Mouse (Mus musculus) hindbrain, embryonic 10.5 days (tissue): ENCODE data around the gene Actr2. TPM values are rescaled to one million over a fixed set of nuclear protein-coding genes. Genes with fewer than 3 reads are reported as not detected.
"Not testable (repeated sequence)": the region's sequence is repeated elsewhere in the genome, so short reads cannot be mapped to it uniquely, and the experiment has no call there.

ENCODE experiments used
- DNase-seq: peaks from one replicate; pipeline ENCODE4 v3.0.0-alpha.2; 2017; ENCODE audit warnings: low spot score
- H3K27ac ChIP-seq: fragments of 300-500 bp; sonication (generic); 2 replicates; pipeline ENCODE4 v1.5.1; 2016; ENCODE audit warnings: mild to moderate bottlenecking, moderate library complexity
- H3K27me3 ChIP-seq: fragments of 300-500 bp; sonication (generic); 2 replicates; pipeline ENCODE4 v1.6.1; 2016; ENCODE audit warnings: mild to moderate bottlenecking; ENCODE audit not compliant: poor library complexity, insufficient read depth, severe bottlenecking
- H3K36me3 ChIP-seq: fragments of 300-500 bp; sonication (generic); 2 replicates; pipeline ENCODE4 v1.6.1; 2016; ENCODE audit warnings: mild to moderate bottlenecking, moderate library complexity
- H3K4me1 ChIP-seq: fragments of 300-500 bp; sonication (generic); replicated peaks from 2 replicates; pipeline ENCODE4 v1.6.1; 2016; ENCODE audit warnings: mild to moderate bottlenecking
- H3K4me3 ChIP-seq: fragments of 300-500 bp; sonication (generic); 2 replicates; pipeline ENCODE4 v1.5.1; 2016; ENCODE audit warnings: mild to moderate bottlenecking, moderate library complexity
- H3K9me3 ChIP-seq: fragments of 300-500 bp; sonication (generic); 2 replicates; pipeline ENCODE4 v1.6.1; 2016; ENCODE audit warnings: mild to moderate bottlenecking, moderate library complexity
- WGBS: fragments of 180-500 bp; shearing (Covaris S2); methylation state at CpG from one replicate; pipeline ENCODE4 v1.1.7; 2016; 5-methylcytosine and 5-hydroxymethylcytosine counted together
- polyA plus RNA-seq: library from polyadenylated mRNA; unstranded; fragments of >200 nt; fragmentation: Nextera tagmentation; extraction: Ambion mirVana; gene quantifications from 2 replicates; pipeline ENCODE4 v1.2.1, GENCODE M21; 2016

The Actr2 gene
- 104 and 111 TPM in 2 replicates for polyA plus RNA-seq

DNA sequence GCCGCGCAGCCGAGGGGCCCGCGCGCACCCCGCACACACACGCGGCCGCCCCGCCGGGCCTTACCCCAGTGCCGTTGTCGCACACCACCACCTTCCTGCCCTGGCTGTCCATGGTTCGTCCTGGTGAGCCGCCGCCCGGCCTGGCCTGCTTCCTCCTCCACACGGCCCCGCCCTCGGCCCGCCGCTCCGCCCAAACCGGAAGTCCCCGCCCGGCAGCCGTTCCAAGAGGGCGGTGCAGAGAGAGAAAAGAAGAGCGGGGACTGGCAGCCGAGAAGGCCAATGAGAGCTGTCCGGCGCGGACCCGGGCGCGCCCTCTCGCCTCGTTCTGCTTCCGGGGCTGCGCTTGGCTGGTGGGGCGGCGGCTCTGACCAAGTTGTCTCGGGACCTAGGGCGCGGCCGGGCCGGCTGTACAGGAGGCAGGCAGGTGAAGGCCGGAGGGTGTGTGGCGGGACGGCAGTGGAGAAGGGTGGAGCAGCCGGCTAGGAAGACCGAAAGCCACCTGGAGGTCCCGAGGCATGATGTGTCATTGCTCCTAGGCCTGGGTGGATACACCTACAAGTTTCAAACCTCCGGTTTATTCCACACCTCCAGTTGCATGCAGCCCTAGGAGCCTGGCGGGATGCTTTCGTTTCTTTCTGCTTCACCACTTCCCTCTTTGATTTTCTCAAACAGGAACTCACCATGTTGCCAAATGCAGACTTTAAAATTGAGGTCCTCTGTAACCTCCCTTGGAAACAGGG, at the start of gene Actr2:
TSS of gene Actr2 (minus strand) at position 173 of the 740 bp plus-strand sequence.
- Histone ChIP-seq H3K36me3 (peaks cover 26% of the 10 kb centered on the region), H3K4me3 (peak within 1 kb of the TSS; percentile 90), H3K27me3 (no peaks in the 10 kb centered on the region), H3K9me3 (no peaks in the 10 kb centered on the region), H3K4me1 (peaks cover 18% of the 10 kb centered on the region), H3K27ac (peak within 1 kb of the TSS; percentile 94)
- peak; percentile 98 for DNase-seq
- under 1% methylated on average over 55 of the region's 57 CpGs for WGBS

DNA sequence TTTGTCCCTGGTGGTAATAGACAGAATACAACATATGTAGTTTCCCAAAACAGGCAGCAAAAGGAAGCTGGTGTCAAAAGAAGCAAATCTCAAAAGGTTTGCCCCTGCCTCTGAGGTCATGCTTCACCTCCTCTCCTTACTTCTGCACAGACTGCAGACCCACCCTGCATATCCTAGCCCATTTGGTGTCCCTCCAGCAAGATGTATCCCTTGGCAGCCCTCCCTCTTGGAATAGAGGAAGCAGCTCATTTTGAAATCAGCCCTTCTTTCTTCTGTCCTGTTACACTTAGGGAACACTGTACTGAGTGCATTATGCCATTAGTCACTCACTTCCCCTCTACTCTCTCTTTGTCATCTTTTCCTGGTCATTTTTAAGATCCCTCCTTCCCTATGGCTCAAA, 46.2 kb upstream of the Actr2 start:
- no peaks in the 10 kb centered on the region for H3K9me3 ChIP-seq
- no peak overlapping the region for H3K27ac ChIP-seq
- H3K4me3 ChIP-seq = no peak overlapping the region
- no peaks in the 10 kb centered on the region for H3K36me3 ChIP-seq
- no peaks in the 10 kb centered on the region for H3K4me1 ChIP-seq
- H3K27me3 ChIP-seq = no peaks in the 10 kb centered on the region
- no peak for DNase-seq

DNA sequence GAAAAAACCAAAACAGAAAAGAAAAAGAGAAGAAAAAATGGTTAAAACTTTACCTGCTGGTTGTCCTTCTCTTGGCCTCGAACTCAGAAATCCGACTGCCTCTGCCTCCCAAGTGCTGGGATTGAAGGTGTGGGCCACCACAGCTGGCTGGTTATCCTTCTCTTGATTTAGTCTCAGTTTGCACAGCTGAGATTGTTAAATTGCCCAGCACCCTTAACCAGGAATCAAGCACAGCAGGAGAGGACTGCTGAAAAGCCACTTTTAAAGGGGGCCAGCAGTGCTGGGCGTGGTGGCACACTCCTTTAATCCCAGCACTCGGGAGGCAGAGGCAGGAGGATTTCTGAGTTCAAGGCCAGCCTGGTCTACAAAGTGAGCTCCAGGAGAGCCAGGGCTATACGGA, 40.8 kb upstream of the Actr2 start:
- H3K36me3 ChIP-seq, H3K27me3 ChIP-seq, H3K4me3 ChIP-seq, H3K9me3 ChIP-seq, DNase-seq, H3K27ac ChIP-seq, H3K4me1 ChIP-seq: not testable (repeated sequence)
- WGBS = 92% methylated on average over 5 of the region's 5 CpGs

DNA sequence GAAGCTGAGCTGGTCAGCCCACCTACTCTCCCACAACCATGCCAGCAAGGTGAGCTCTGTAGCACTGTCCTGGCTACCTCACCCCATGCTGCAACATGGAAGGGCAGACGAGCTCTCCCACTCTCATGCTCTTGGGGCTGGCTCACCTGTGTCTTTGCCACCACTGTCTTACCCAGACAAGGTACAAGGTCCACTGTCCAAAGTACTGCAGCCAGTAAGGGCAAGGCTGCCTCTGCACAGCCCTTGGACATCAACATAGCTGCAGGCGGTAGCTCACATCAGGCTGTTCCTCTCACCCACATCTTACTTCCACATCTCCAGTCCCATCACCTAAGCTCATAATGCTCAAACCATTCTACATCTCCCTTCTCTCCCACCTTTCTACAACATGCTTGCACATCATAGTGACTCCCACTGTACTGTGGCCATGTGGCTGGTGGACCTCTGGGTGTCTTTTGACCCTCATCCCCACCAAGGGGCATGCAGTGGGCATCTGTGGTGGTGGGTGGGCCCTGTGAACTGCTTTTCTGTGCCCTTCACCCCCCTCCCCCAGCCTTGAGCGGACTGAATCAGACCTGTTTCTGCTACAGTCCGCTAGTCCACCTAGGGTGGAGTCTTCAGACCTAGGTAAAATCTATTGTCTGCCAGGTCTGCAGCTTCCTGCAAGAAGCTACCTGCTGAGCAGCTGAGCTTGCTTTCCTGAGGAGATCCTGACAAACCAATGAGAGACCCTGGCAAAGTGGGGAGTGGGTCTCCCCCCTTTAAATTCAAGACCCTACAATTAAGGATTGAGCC, 39.6 kb upstream of the Actr2 start:
- Histone ChIP-seq H3K36me3 (no peaks in the 10 kb centered on the region), H3K4me1 (no peaks in the 10 kb centered on the region), H3K9me3 (0 out of 2 replicates have a peak, but pooled peaks cover 9% of the 10 kb centered on the region), H3K4me3 (no peak overlapping the region), H3K27me3 (no peaks in the 10 kb centered on the region), H3K27ac (no peak overlapping the region)
- WGBS = 87% methylated on average over 4 of the region's 4 CpGs
- DNase-seq = no peak

DNA sequence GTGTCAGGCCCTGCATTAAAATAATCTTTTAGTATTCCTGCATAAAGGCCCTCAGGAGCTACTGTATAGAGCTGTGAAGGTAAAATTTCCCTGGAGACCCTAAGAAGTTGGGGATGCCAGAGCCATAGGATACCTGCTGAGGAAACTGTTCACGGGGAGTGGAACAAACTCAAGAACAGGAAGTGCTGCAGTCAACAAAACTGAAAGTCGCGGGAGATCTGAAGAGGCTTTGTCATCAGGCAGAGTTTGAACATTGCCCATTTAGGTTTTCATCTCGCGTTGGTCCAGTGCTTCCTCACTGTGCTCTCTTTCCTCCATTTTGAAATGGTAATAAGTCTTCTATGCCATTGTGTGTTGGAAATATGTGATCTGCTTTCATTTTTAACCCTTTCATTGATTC, 38.6 kb upstream of the Actr2 start:
- WGBS = 89% methylated on average over 5 of the region's 5 CpGs
- DNase-seq = no peak
- 0 out of 2 replicates have a peak, but pooled peaks cover 9% of the 10 kb centered on the region for H3K9me3 ChIP-seq
- H3K27ac ChIP-seq = no peak overlapping the region
- H3K4me1 ChIP-seq = no peaks in the 10 kb centered on the region
- no peaks in the 10 kb centered on the region for H3K36me3 ChIP-seq
- H3K4me3 ChIP-seq = no peak overlapping the region
- no peaks in the 10 kb centered on the region for H3K27me3 ChIP-seq

DNA sequence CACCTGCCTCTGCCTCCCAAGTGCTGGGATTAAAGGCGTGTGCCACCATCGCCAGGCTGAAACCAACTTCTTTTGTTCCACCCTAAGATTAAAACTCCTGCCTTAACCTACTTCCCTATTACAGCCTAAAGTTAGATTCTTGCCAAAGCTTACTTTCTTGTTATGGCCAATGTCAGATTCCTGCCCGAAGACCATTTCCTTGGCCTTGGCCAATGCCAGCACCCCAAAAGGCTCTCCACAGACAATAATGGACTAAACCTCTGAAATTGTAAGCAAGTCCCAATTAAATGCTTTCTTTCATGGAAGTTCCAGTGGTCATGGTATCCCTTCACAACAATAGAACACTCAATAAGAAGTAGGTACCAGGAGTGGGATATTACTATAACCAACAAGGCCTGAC, 37.2 kb upstream of the Actr2 start:
- Histone ChIP-seq H3K9me3 (0 out of 2 replicates have a peak, but pooled peaks cover 9% of the 10 kb centered on the region), H3K4me1 (0 out of 2 replicates have a peak, but pooled peaks cover 3% of the 10 kb centered on the region), H3K27me3 (no peaks in the 10 kb centered on the region), H3K4me3 (no peak overlapping the region), H3K27ac (no peak overlapping the region), H3K36me3 (no peaks in the 10 kb centered on the region)
- WGBS = 93% methylated on average over 3 of the region's 3 CpGs
- no peak for DNase-seq

DNA sequence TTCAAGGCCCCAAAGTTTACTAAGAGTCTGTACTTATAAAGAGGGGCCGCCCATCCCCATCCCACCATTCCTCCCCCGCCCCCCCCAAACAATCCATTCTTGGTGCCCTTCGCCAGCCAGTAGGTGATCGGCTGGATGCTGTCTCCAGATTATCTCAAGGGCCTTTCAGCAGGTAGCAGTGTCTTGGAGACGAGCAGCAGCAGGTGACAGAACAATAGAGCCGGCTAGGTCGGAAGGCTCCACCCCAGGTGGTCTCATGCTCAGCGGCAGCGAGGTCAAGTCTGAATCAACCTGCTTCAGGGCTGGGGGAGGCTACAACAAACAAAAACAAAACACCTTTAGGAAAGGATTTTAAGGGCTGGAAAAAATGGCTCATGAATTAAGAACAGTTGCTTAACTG, 32.7 kb upstream of the Actr2 start:
- Histone ChIP-seq H3K27ac (no peak overlapping the region), H3K27me3 (no peaks in the 10 kb centered on the region)
- no peak for DNase-seq

DNA sequence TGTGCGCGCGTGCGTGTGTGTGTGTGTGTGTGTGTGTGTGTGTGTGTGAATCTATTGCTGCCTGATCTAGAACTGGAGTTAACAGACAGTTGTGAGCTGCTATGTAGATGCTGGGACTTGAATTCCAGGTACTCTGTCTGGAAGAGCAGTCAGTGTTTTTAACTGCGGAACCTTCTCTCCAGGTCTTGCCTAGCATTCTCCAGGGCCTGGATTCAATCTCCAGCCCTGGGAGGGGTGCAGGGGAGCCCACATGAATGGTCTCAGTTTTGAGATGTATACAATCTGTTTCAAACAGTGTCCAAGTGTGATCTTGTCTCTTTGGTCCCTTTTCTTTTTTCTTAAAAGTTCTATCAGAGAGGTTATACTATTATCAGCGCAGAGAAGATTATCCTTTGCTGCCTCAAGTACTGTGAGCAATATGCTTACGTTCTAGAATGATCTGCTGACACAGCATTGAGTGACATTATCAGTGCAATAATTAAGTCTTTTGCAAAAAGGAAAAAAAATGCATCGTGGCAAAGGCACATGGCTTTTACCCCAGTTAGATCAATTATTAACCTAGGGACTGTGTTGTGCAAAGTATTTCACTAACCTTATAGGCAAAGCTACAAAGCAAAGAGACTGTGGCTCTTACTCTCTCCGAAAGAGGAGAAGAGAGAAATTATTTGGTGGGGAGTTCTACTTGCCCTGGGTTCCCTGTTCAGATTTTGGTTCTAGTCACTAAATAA, 32.0 kb upstream of the Actr2 start:
- H3K27ac ChIP-seq = no peak overlapping the region
- no peaks in the 10 kb centered on the region for H3K36me3 ChIP-seq
- H3K4me3 ChIP-seq = no peak overlapping the region
- DNase-seq = no peak
- 85% methylated on average over 9 of the region's 9 CpGs for WGBS
- H3K4me1 ChIP-seq = 0 out of 2 replicates have a peak, but pooled peaks cover 3% of the 10 kb centered on the region
- no peaks in the 10 kb centered on the region for H3K9me3 ChIP-seq
- no peaks in the 10 kb centered on the region for H3K27me3 ChIP-seq

More for the DNA sequence above, 32.7 kb upstream of the Actr2 start:
- H3K4me1 ChIP-seq = 0 out of 2 replicates have a peak, but pooled peaks cover 3% of the 10 kb centered on the region
- H3K36me3 ChIP-seq = no peaks in the 10 kb centered on the region
- no peak overlapping the region for H3K4me3 ChIP-seq
- 0 out of 2 replicates have a peak, but pooled peaks cover 5% of the 10 kb centered on the region for H3K9me3 ChIP-seq
- WGBS = 22% methylated on average over 9 of the region's 9 CpGs

DNA sequence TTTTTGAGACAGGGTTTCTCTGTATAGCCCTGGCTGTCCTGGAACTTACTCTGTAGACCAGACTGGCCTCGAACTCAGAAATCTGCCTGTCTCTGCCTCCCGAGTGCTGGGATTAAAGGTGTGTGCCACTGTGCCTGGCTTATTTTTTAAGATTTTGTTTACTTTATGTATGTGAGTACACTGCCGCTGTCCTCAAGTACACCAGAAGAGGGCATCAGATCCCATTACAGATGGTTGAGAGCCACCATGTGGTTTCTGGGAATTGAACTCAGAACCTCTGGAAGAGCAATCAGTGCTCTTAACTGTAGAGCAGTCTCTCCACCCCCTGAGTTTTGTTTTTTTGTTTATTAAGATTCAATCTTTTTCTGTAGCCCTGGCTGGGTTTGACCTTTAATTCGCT, 31.0 kb upstream of the Actr2 start:
- not testable (repeated sequence) for H3K27me3 ChIP-seq, H3K36me3 ChIP-seq, H3K4me1 ChIP-seq, H3K9me3 ChIP-seq, H3K4me3 ChIP-seq, H3K27ac ChIP-seq, DNase-seq
- WGBS = 91% methylated on average over 4 of the region's 4 CpGs

DNA sequence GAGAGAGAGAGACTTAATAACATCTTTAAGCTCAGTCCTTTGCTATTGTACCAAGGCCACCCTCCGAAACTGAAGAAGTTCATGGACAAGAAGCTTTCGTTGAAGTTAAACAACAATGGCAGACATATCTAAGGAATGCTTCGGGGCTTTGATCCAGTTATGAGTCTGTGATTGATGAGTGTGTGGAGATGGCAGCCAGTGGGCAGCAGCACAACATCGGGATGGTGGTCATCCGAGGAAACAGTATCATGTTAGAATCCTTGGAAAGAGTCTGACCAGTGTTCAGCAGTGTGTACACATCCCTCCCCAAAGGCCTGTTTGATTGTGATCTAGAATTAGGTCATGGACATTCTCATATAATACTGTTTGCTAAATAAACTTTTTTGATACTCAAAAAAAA, 29.8 kb upstream of the Actr2 start:
- Histone ChIP-seq H3K4me1 (0 out of 2 replicates have a peak, but pooled peaks cover 3% of the 10 kb centered on the region), H3K27me3 (no peaks in the 10 kb centered on the region), H3K4me3 (no peak overlapping the region), H3K36me3 (no peaks in the 10 kb centered on the region), H3K9me3 (no peaks in the 10 kb centered on the region), H3K27ac (no peak overlapping the region)
- WGBS = 93% methylated on average over 5 of the region's 5 CpGs
- DNase-seq = no peak

DNA sequence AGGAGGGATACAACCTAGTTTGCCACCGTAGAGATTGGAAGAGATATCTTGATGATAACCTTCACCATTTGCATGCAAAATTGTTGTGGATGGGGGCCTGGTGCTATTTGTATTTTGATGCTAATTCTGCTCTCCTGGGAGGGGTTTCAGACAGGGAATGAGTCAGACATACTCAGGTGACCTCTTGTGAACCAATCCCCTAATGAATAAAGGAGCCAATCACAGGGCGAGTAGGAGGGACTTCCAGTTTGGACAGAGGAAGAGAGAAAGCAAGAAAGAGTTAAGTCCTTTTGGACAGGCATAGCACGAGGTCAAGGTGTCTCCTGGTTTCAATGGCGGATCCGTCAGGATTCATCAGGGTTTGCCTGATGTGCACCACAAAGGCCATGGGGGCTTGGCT, 27.6 kb upstream of the Actr2 start:
- Histone ChIP-seq H3K27me3 (no peaks in the 10 kb centered on the region), H3K9me3 (no peaks in the 10 kb centered on the region), H3K27ac (no peak overlapping the region), H3K36me3 (no peaks in the 10 kb centered on the region), H3K4me3 (no peak overlapping the region), H3K4me1 (0 out of 2 replicates have a peak, but pooled peaks cover 1% of the 10 kb centered on the region)
- no peak for DNase-seq
- WGBS = 84% methylated on average over 5 of the region's 5 CpGs

DNA sequence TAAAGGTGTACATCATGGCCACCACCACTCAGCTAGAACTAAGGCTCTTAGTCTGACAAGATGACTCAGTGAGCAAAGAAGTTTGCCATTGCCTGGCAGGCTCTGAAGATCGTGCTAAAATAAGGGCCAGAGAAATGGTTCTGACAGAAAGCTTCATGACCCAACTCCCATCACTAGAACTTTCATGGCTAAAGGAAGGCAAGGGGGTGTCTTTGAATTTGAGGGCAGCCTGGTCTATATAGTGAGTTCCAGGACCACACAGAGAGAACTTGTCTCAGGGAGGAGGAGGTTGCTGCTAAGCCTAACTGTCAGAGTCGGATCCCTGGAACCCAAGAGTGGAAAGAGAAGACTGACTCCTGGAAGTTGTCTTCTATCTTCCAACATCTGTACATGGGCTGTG, 27.0 kb upstream of the Actr2 start:
- Histone ChIP-seq H3K9me3 (no peaks in the 10 kb centered on the region), H3K4me1 (no peaks in the 10 kb centered on the region), H3K27me3 (no peaks in the 10 kb centered on the region), H3K36me3 (no peaks in the 10 kb centered on the region), H3K4me3 (no peak overlapping the region), H3K27ac (no peak overlapping the region)
- WGBS = 95% methylated on average over 2 of the region's 2 CpGs
- no peak for DNase-seq
